Mouse (Mus musculus) layer of hippocampus, adult 9-10 months (tissue): Measurements from ENCODE around the gene Xylt1.

ENCODE experiments used
- DNase-seq: peaks from one replicate; pipeline ENCODE4 v3.0.0; 2022; ENCODE audit warnings: low spot score

The Xylt1 gene

GRCm38 (mm10) chr7:117395511-117395910 lies 14.7 kb downstream of the Xylt1 start:
- DNase-seq = no peak

- DNase-seq = no peak
These were observed 17.1 kb downstream of the Xylt1 start for GRCm38 (mm10) chr7:117397877-117398276.

GRCm38 (mm10) chr7:117399971-117400370 lies 19.2 kb downstream of the Xylt1 start:
- DNase-seq = no peak

- no peak for DNase-seq
These were observed 20.8 kb downstream of the Xylt1 start for GRCm38 (mm10) chr7:117401581-117401980.

- no peak for DNase-seq
These were observed 25.6 kb downstream of the Xylt1 start for GRCm38 (mm10) chr7:117406336-117406735.

GRCm38 (mm10) chr7:117409268-117409988 lies 28.6 kb downstream of the Xylt1 start:
- DNase-seq = no peak

- no peak for DNase-seq
These were observed 31.1 kb downstream of the Xylt1 start for GRCm38 (mm10) chr7:117411874-117412273.

- DNase-seq = no peak
These were observed 31.6 kb downstream of the Xylt1 start for GRCm38 (mm10) chr7:117412405-117412804.

GRCm38 (mm10) chr7:117414341-117415008 lies 33.7 kb downstream of the Xylt1 start:
- DNase-seq = no peak

- DNase-seq = no peak
These were observed 34.2 kb downstream of the Xylt1 start for GRCm38 (mm10) chr7:117415009-117415363.

- no peak for DNase-seq
These were observed 38.3 kb downstream of the Xylt1 start for GRCm38 (mm10) chr7:117419041-117419440.

- DNase-seq = no peak
These were observed 39.1 kb downstream of the Xylt1 start for GRCm38 (mm10) chr7:117419846-117420245.

- no peak for DNase-seq
These were observed 39.5 kb downstream of the Xylt1 start for GRCm38 (mm10) chr7:117420301-117420700.

- DNase-seq = no peak
These were observed 40.2 kb downstream of the Xylt1 start for GRCm38 (mm10) chr7:117420836-117421566.

GRCm38 (mm10) chr7:117424841-117425240 lies 44.1 kb downstream of the Xylt1 start:
- no peak for DNase-seq

GRCm38 (mm10) chr7:117426366-117426765 lies 45.6 kb downstream of the Xylt1 start:
- DNase-seq = no peak

- DNase-seq = no peak
These were observed 48.0 kb downstream of the Xylt1 start for GRCm38 (mm10) chr7:117428690-117429224.

GRCm38 (mm10) chr7:117429483-117429882 lies 48.7 kb downstream of the Xylt1 start:
- no peak for DNase-seq

GRCm38 (mm10) chr7:117429895-117430294 lies 49.1 kb downstream of the Xylt1 start:
- no peak for DNase-seq

GRCm38 (mm10) chr7:117430361-117430935 lies 49.7 kb downstream of the Xylt1 start:
- no peak for DNase-seq

- DNase-seq = no peak
These were observed 52.9 kb downstream of the Xylt1 start for GRCm38 (mm10) chr7:117433641-117434040.

- no peak for DNase-seq
These were observed 54.3 kb downstream of the Xylt1 start for GRCm38 (mm10) chr7:117435091-117435490.
